Mouse (Mus musculus): ENCODE measurements at regions not wholly inside any gene's neighbourhood (a gene's known extent, or its start where the extent isn't known, plus 50 kb on each side); places are given as distances from the start of the nearest gene placed in this dataset.

DNA sequence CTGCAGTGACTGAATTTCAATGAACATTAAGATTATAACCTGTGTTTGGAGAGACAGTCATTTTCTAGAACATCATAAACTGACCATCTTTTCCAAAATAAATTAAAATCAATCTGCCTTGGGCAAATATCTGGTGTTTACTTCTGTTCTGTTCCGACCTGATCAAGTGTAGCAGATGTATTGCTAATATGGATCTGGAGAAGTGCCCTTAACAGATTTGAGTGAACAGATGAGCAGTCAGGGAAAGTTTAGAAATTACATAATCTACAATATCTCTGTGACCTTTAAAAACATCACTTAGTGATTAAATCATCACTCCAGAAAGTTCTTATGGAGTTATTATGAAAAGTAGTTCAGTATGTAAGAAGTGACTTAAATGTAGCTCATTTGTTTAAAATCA is 1634.1 kb upstream of the B3galt2 start:
- no peak for ATAC-seq (ENCODE audit: poor library complexity, severe bottlenecking)

DNA sequence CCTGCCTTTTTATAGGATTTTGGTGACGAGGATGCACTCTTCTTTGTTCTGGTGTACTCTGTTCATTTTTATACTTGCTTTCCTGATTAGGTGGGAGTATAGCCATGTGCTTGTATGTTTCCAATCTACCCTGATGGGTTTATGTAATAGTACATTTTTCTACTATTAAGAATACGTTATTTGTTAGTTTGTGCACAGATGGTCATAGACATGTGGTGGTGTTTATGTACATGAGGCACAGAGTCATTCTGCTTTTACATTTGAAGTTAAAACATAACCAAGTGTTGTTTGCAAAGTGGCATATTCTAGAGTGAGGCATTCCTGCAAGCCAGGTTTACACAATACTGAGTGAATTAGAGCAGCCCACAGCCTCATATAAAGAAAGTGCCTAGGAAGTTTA is 1597.7 kb upstream of the B3galt2 start:
- ATAC-seq (ENCODE audit: poor library complexity, severe bottlenecking), result no peak

- ATAC-seq (ENCODE audit: poor library complexity, severe bottlenecking), result no peak
These were observed 1585.3 kb upstream of the B3galt2 start for GRCm38 (mm10) chr1:142055207-142055606.

Data from megakaryocyte, adult 5-6 weeks (primary cell).